Mouse (Mus musculus) gastrocnemius, postnatal 36 days (tissue): Measurements from ENCODE around the gene Doxl2. TPM values are rescaled to one million over a fixed set of nuclear protein-coding genes. Genes with fewer than 3 reads are reported as not detected.

Source experiments
- DNase-seq, 2 experiments: peaks; one replicate each; pipeline ENCODE4 v3.0.0; 2022
- intact Hi-C: fragments of 180-260 bp; cut with DNase I; formaldehyde crosslinking; loops from one replicate; pipeline ENCODE4 v1.15.1; 2025
- total RNA-seq, 2 experiments: library from RNA; stranded (reverse); gene quantifications; 2 replicates each; pipeline ENCODE4 v1.2.3; 2021

The Doxl2 gene
- total RNA-seq, 2 experiments from 2014 or later: not detected

DNA sequence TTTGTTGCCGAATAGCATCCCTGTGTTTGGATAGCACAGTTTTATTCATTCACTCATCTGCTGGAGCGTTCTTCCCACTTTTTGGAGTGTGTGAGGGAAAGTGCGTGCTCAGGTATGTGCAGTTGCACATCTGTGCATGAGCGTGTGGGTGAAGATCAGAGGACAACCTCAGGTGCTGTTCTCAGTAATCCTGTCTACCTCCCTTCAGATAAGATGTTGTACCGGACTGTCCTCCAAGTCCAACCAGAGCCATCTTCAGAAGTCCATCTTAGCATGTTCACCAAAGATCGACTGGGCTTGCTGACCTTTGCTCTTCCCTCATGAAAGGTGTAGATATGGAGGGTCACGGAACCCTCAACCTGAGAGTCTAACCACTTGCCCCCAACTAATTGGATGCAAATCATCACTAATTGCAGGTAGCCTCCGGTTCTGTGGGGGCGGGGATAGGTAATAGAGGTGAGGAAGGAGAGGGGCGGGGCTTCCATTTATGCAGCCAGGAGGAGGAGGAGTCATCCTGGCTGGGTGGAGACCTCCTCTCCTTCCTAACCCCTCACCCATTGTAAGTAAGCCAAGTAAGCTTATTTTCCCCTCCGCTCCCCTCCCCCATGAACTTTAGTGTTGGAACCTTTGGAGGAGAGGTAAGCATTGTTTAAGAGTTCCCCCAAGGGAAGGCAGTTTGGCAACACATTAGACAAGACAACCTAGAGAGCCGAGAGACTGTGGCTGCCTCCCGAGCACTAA is 33.8 kb downstream of the Doxl2 start:
- intact Hi-C loops: no loop called here

GRCm38 (mm10) chr6:49009161-49009555 is 34.4 kb downstream of the Doxl2 start:
- no peak for DNase-seq
- intact Hi-C loops: no loop called here

More for the DNA sequence above, 33.8 kb downstream of the Doxl2 start:
- DNase-seq: no peak

GRCm38 (mm10) chr6:49009665-49010064 is 34.9 kb downstream of the Doxl2 start:
- intact Hi-C loops: no loop called here
- DNase-seq: no peak

GRCm38 (mm10) chr6:49011191-49011590 is 36.4 kb downstream of the Doxl2 start:
- no peak for DNase-seq
- intact Hi-C loops: no loop called here

- no peak for DNase-seq
- intact Hi-C loops: no loop called here
Measured at GRCm38 (mm10) chr6:49013023-49013422, 38.3 kb downstream of the Doxl2 start.

DNA sequence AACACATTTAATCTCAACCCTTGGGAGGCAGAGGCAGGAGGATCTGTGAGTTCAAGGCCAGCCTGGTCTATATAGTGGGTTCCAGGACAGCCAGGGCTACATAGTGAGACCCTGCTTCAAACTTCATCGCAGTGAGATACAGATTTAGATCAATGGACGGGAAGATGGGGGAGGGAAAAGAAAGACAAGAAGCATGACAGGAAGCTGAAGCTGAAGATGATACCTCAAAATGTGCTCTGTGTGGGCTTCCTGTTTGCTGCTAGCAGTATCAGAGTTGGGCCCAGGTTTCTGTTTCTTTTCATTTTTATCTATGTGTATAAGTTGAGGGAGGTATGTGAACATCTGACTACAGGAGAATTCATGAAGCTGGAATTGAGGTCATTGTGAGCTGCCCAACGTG is 38.7 kb downstream of the Doxl2 start:
- intact Hi-C loops: no loop called here
- DNase-seq: no peak

DNA sequence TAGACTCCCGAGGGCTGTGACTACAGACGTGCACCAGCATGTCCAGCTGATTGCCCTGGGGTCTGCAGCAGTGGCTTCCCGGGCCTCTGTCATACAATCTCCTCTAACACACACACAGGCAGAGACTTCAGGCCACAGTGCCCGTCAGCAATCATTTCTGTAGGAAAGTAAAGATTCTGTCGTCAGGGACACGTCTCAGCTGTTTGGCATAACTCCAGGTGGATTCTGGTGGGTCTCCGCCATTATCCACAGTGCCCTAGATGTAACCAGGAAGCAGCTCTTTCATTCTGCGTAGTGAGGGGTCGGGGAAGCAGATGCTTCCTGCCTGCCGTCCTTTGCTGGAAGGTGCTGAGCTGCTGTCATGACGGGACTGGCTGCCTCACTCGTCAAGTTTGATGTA is 42.4 kb downstream of the Doxl2 start:
- intact Hi-C loops: no loop called here
- no peak for DNase-seq

DNA sequence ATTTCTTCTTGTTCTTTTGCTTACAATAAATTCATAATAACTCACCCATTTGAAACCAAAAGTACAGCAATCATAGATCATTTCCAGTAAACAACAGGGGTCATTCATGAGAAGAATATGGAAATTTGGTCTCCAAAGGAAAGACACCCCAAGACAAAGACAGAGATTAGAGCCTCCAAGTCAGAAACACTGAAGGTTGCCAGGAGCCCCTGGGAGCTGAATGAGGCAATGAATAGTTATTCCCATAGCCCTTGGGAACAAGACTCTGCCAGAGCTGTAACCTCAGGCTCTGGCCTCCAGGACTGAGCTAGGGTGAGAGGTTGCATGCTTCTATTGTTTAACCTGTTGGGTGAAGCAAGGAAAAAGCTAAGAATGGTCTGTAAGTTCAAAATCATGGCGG is 44.6 kb downstream of the Doxl2 start:
- intact Hi-C loops: no loop called here
- DNase-seq: no peak

GRCm38 (mm10) chr6:49021141-49022012 is 46.6 kb downstream of the Doxl2 start:
- intact Hi-C loops: no loop called here
- DNase-seq: no peak

DNA sequence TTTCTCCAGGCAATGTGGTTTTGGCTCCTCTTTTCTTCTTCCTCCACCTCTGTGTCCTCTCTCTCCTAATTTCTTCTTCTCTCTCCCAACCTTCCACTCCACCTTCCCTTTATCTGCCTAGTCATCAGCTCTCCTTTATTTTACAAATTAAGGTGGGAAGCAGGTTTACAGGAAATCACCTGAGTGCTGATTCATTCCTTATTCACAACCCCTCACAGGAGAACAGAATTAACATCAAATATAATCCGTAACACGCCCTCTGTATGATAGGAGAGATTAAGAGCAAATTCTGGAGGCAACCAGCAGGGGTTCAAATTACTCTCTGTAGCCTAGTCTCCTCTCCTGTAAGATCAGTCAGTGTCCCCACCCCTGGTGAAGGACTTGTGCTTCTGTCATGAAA is 47.6 kb downstream of the Doxl2 start:
- intact Hi-C loops: no loop called here

GRCm38 (mm10) chr6:49023315-49023714 is 48.6 kb downstream of the Doxl2 start:
- intact Hi-C loops: no loop called here
- DNase-seq: no peak

More for the DNA sequence above, 47.6 kb downstream of the Doxl2 start:
- DNase-seq: no peak

- intact Hi-C loops: no loop called here
- DNase-seq: no peak
Measured at GRCm38 (mm10) chr6:49025290-49025689, 50.5 kb downstream of the Doxl2 start.

- DNase-seq: no peak
- intact Hi-C loops: no loop called here
Measured at GRCm38 (mm10) chr6:49026496-49026895, 51.7 kb downstream of the Doxl2 start.

- peak in 1 of 2 experiments; percentile 6 for DNase-seq
- intact Hi-C loops: no loop called here
Measured at GRCm38 (mm10) chr6:49028019-49028418, 53.3 kb downstream of the Doxl2 start.

Other genes starting within 250 kb of the Doxl2 start
- gene Gimap1, start 235.9 kb upstream of the Doxl2 start, total RNA-seq: 1 to 10 TPM; 3.0 to 3.4 TPM
- gene Gimap5, start 228.8 kb upstream of the Doxl2 start, total RNA-seq: 1 to 10 TPM; 1.7 to 2.1 TPM
- not detected for gene Gimap3, start 204.1 kb upstream of the Doxl2 start, total RNA-seq
- 1 to 10 TPM; 4.2 to 4.6 TPM for gene Tmem176a, start 134.0 kb upstream of the Doxl2 start, total RNA-seq
- 10 to 100 TPM in 1 of 2 experiments, 1 to 10 TPM in 1; 8.2 to 12.9 TPM for gene Tmem176b, start 133.5 kb upstream of the Doxl2 start, total RNA-seq
- gene Aoc1, start 102.1 kb upstream of the Doxl2 start, total RNA-seq: not detected
- gene 1600015I10Rik, start 45.1 kb upstream of the Doxl2 start, total RNA-seq: not detected
- not detected for gene Svs1, start 11.9 kb downstream of the Doxl2 start, total RNA-seq
- gene Gpnmb, start 61.6 kb downstream of the Doxl2 start, total RNA-seq: 1 to 10 TPM; 1.0 to 2.2 TPM
- gene Malsu1, start 98.8 kb downstream of the Doxl2 start, total RNA-seq: 10 to 100 TPM; 42.3 to 43.0 TPM
- under 1 TPM; 0.08 to 0.20 TPM for gene Igf2bp3, start 240.0 kb downstream of the Doxl2 start, total RNA-seq